9 mouse cellular contexts compared by ENCODE assay signal in the genomic region with DNA sequence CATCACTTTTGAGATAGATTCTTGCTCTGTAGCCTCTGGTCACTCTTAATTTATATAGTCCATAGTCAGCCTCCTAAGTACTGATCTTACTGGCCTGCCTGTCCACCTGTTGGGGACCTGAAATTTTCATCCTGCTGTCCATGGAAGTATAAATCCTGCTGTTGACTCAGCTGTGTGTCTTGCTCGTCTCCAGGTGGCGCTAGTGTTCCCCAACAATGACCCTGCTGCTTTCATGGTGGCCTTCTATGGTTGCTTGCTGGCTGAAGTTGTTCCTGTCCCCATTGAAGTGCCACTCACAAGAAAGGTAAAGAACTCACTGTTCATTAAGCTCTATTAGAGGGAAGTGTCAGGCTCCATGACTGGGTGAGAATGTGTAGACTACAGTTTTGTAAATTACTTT.
A peak's percentile ranks its signal among the peaks of the same experiment; 100 is the strongest.
DNase-seq lines count a peak whose midpoint lies in the region; ATAC-seq and TF ChIP-seq lines count a peak whose summit lies in the region.
"Had no signal": no experiment of that assay in that cellular context is flagged by ENCODE, and none has a peak within 500 bp of the region (broad histone marks: within the 10 kb centered on the region; RNA-seq: fewer than 3 reads in every experiment).

No protein-coding gene starts in this region.

- no peak overlapping the region for H3K4me3 ChIP-seq in hindbrain, postnatal 0 days (ENCODE audit: low read length)
- H3K4me3 ChIP-seq in hindbrain, embryonic 14.5 days (replicated peaks; ENCODE audit: low read length), result no peak overlapping the region
- no peak overlapping the region for H3K4me3 ChIP-seq in embryonic facial prominence, embryonic 14.5 days (ENCODE audit: low read depth, low read length)
- H3K4me3 ChIP-seq: heart, embryonic 13.5 days had no signal

- H3K27me3 ChIP-seq in hindbrain, postnatal 0 days (ENCODE audit: insufficient read depth, low read length), result no peaks in the 10 kb centered on the region
- H3K27me3 ChIP-seq in hindbrain, embryonic 14.5 days (ENCODE audit: control insufficient read depth, insufficient read depth, low read length), result no peaks in the 10 kb centered on the region
- no peaks in the 10 kb centered on the region for H3K27me3 ChIP-seq in embryonic facial prominence, embryonic 14.5 days (replicated peaks; ENCODE audit: control insufficient read depth, insufficient read depth, low read length)
- H3K27me3 ChIP-seq: heart, embryonic 13.5 days had no signal

- no peak overlapping the region for H3K9ac ChIP-seq in hindbrain, postnatal 0 days (replicated peaks; ENCODE audit: low read length)
- H3K9ac ChIP-seq in hindbrain, embryonic 14.5 days, result no peak overlapping the region
- no peak overlapping the region for H3K9ac ChIP-seq in embryonic facial prominence, embryonic 14.5 days (ENCODE audit: low read depth, low read length)
- H3K9ac ChIP-seq: heart, embryonic 13.5 days had no signal

- WGBS in hindbrain, postnatal 0 days, result 7% methylated on average over 2 of the region's 2 CpGs
- 14% methylated on average over 2 of the region's 2 CpGs for WGBS in hindbrain, embryonic 14.5 days
- WGBS in embryonic facial prominence, embryonic 14.5 days, result 12% methylated on average over 2 of the region's 2 CpGs

- no peak overlapping the region for H3K4me2 ChIP-seq in hindbrain, postnatal 0 days (ENCODE audit: low read depth, low read length)
- no peak overlapping the region for H3K4me2 ChIP-seq in hindbrain, embryonic 14.5 days (replicated peaks)
- no peak overlapping the region for H3K4me2 ChIP-seq in embryonic facial prominence, embryonic 14.5 days (ENCODE audit: low read depth, low read length)
- H3K4me2 ChIP-seq: heart, embryonic 13.5 days had no signal

- H3K36me3 ChIP-seq in hindbrain, postnatal 0 days (ENCODE audit: insufficient read depth, low read length), result peaks cover 14% of the 10 kb centered on the region; the same call in 1 of the 2 replicates
- peaks cover 7% of the 10 kb centered on the region for H3K36me3 ChIP-seq in hindbrain, embryonic 14.5 days (replicated peaks; ENCODE audit: control insufficient read depth, insufficient read depth)
- H3K36me3 ChIP-seq in embryonic facial prominence, embryonic 14.5 days (ENCODE audit: control insufficient read depth, insufficient read depth, low read length), result peaks cover 12% of the 10 kb centered on the region; the same call in 1 of the 2 replicates

- no peak for ATAC-seq in hindbrain, postnatal 0 days
- no peak for ATAC-seq in hindbrain, embryonic 14.5 days (ENCODE audit: low FRiP score)
- ATAC-seq in embryonic facial prominence, embryonic 14.5 days (ENCODE audit: low read depth), result no peak
- no peak for ATAC-seq in frontal cortex, adult (ENCODE audit: low TSS enrichment)

- peak; percentile 47 for TF ChIP-seq CTCF in hindbrain, postnatal 0 days (IDR thresholded peaks at IDR 0.05; ENCODE audit: low read depth)

- H3K4me1 ChIP-seq in hindbrain, postnatal 0 days (ENCODE audit: insufficient read depth, low read length), result no peaks in the 10 kb centered on the region
- H3K4me1 ChIP-seq in hindbrain, embryonic 14.5 days (replicated peaks; ENCODE audit: control insufficient read depth, insufficient read depth, low read length), result no peaks in the 10 kb centered on the region
- H3K4me1 ChIP-seq in embryonic facial prominence, embryonic 14.5 days (ENCODE audit: control insufficient read depth, insufficient read depth, low read length), result no peaks in the 10 kb centered on the region

- H3K27ac ChIP-seq in hindbrain, postnatal 0 days, result no peak overlapping the region
- no peak overlapping the region for H3K27ac ChIP-seq in hindbrain, embryonic 14.5 days
- no peak overlapping the region for H3K27ac ChIP-seq in embryonic facial prominence, embryonic 14.5 days (replicated peaks; ENCODE audit: low read depth, low read length)
- H3K27ac ChIP-seq: heart, embryonic 13.5 days had no signal

- no peaks in the 10 kb centered on the region for H3K9me3 ChIP-seq in hindbrain, postnatal 0 days (ENCODE audit: low read length)
- no peaks in the 10 kb centered on the region for H3K9me3 ChIP-seq in hindbrain, embryonic 14.5 days (ENCODE audit: control insufficient read depth, low read length)
- no peaks in the 10 kb centered on the region for H3K9me3 ChIP-seq in embryonic facial prominence, embryonic 14.5 days (ENCODE audit: control insufficient read depth, low read length)
- H3K9me3 ChIP-seq: heart, embryonic 13.5 days had no signal

- peak; percentile 31 for DNase-seq in hindbrain, postnatal 0 days (ENCODE audit: low spot score)
- no peak for DNase-seq in hindbrain, embryonic 14.5 days (ENCODE audit: low spot score)
- DNase-seq in CD4-positive helper T cell, adult 2 months (ENCODE audit: low read depth, low spot score), result peak; percentile 35
- peak; percentile 44 for DNase-seq in T-cell, adult 2 months (ENCODE audit: low spot score)
- peak; percentile 18 for DNase-seq in embryonic facial prominence, embryonic 14.5 days (ENCODE audit: low spot score)
- peak; percentile 46 to 61 for DNase-seq in lung, postnatal 4 days
- peak; percentile 11 for DNase-seq in yolk sac, embryonic 10.5 days (ENCODE audit: low spot score)
